Mouse (Mus musculus) Patski (cell line): ENCODE results near the gene Alox5ap. TPM values are rescaled to one million over a fixed set of nuclear protein-coding genes. Genes with fewer than 3 reads are reported as not detected.
A peak's percentile ranks its signal among the peaks of the same experiment; 100 is the strongest.

Source experiments
- ATAC-seq: fragments of 100-300 bp; one replicate; pipeline ENCODE4 v1.8.0; 2021
- CTCF ChIA-PET: fragments of 350-600 bp; sonication (Branson Sonifier 250); formaldehyde crosslinking; loops from one replicate; lab custom pipeline; 2022; ENCODE audit warnings: inconsistent platforms; lab: Charles Lee
- POLR2A ChIA-PET: fragments of 350-600 bp; sonication (Branson Sonifier 250); formaldehyde crosslinking; loops from one replicate; lab custom pipeline; 2022; ENCODE audit warnings: antibody characterized with exemption, inconsistent platforms; lab: Charles Lee
- DNase-seq: peaks from one replicate; pipeline ENCODE4 v3.0.0-alpha.2; 2011; ENCODE audit warnings: low read depth, low spot score
- H3K27me3 ChIP-seq: fragments of 371-371 bp; one replicate; pipeline ENCODE4 v1.5.1; 2021
- CTCF ChIP-seq: fragments of 100-300 bp; IDR thresholded peaks from one replicate; pipeline ENCODE4 v1.5.1; 2021
- in situ Hi-C: fragments of 300-500 bp; cut with MboI; formaldehyde crosslinking; loops from 3 replicates; pipeline ENCODE4 v1.11.1; 2018; ENCODE audit warnings: low pct_unique_long_range_greater_than_20kb, mixed read lengths
- polyA plus RNA-seq: library from polyadenylated mRNA; unstranded; gene quantifications from one replicate; pipeline ENCODE4 v1.2.3, GENCODE M21; 2021

The Alox5ap gene
- polyA plus RNA-seq, 1 experiment from 2014 or later, result 0.64 TPM

- DNase-seq (no peak), ATAC-seq (no peak)
- POLR2A ChIA-PET, result interaction anchor here (0.6 kb wide), 1 partner anchor 159 kb away, joined by 5 read pairs; no protein-coding TSS in a partner anchor
- CTCF ChIA-PET, result no interaction called here
- in situ Hi-C loops, result no loop called here
- no peak for TF ChIP-seq CTCF
- H3K27me3 ChIP-seq, result no peaks in the 10 kb centered on the region
Observed at GRCm38 (mm10) chr5:149259093-149259492, 5.5 kb upstream of the Alox5ap start.

- DNase-seq (no peak), ATAC-seq (no peak)
- CTCF ChIA-PET, result interaction anchor here (1.0 kb wide), 1 partner anchor 10 kb away, joined by 3 read pairs; no protein-coding TSS in a partner anchor
- no peaks in the 10 kb centered on the region for H3K27me3 ChIP-seq
- no peak for TF ChIP-seq CTCF
- POLR2A ChIA-PET, result no interaction called here
- in situ Hi-C loops, result no loop called here
Observed at GRCm38 (mm10) chr5:149261449-149261848, 3.1 kb upstream of the Alox5ap start.

- DNase-seq (no peak), ATAC-seq (no peak)
- ChIA-PET POLR2A (no interaction called here), CTCF (interaction anchor here (1.0 kb wide), 1 partner anchor 11 kb away, joined by 3 read pairs; no protein-coding TSS in a partner anchor)
- H3K27me3 ChIP-seq, result no peaks in the 10 kb centered on the region
- in situ Hi-C loops, result no loop called here
- TF ChIP-seq CTCF, result no peak
Observed at GRCm38 (mm10) chr5:149261866-149262265, 2.7 kb upstream of the Alox5ap start.

- DNase-seq (no peak), ATAC-seq (no peak)
- ChIA-PET CTCF (no interaction called here), POLR2A (no interaction called here)
- in situ Hi-C loops, result no loop called here
- no peaks in the 10 kb centered on the region for H3K27me3 ChIP-seq
- no peak for TF ChIP-seq CTCF
Observed at GRCm38 (mm10) chr5:149264878-149265279, 312 bp downstream of the Alox5ap start.

GRCm38 (mm10) chr5:149266761-149267221, 2.2 kb downstream of the Alox5ap start:
- ATAC-seq, result no peak
- H3K27me3 ChIP-seq, result no peaks in the 10 kb centered on the region
- no peak for TF ChIP-seq CTCF
- ChIA-PET POLR2A (no interaction called here), CTCF (no interaction called here)
- in situ Hi-C loops, result no loop called here
- no peak for DNase-seq

GRCm38 (mm10) chr5:149267493-149267892, 2.9 kb downstream of the Alox5ap start:
- peak; percentile 36 for ATAC-seq
- ChIA-PET POLR2A (no interaction called here), CTCF (interaction anchor here (3.1 kb wide), 1 partner anchor 12 kb away, joined by 9 read pairs; no protein-coding TSS in a partner anchor)
- peak; percentile 17 for DNase-seq
- TF ChIP-seq CTCF, result no peak
- in situ Hi-C loops, result no loop called here
- no peaks in the 10 kb centered on the region for H3K27me3 ChIP-seq

GRCm38 (mm10) chr5:149271291-149271690, 6.7 kb downstream of the Alox5ap start:
- DNase-seq (no peak), ATAC-seq (no peak)
- TF ChIP-seq CTCF, result no peak
- in situ Hi-C loops, result loop anchor here (5.0 kb wide), 1 partner anchor 66 kb away; no protein-coding TSS in a partner anchor
- POLR2A ChIA-PET, result no interaction called here
- CTCF ChIA-PET, result interaction anchor here (0.8 to 1.3 kb wide), 2 partner anchors 13 to 17 kb away, joined by 3 to 4 read pairs; no protein-coding TSS in a partner anchor
- no peaks in the 10 kb centered on the region for H3K27me3 ChIP-seq

- CTCF ChIA-PET, result no interaction called here
- in situ Hi-C loops, result loop anchor here (5.0 kb wide), 1 partner anchor 65 kb away; no protein-coding TSS in a partner anchor
- POLR2A ChIA-PET, result no interaction called here
- H3K27me3 ChIP-seq, result no peaks in the 10 kb centered on the region
- ATAC-seq (no peak), DNase-seq (no peak)
- no peak for TF ChIP-seq CTCF
Observed at GRCm38 (mm10) chr5:149272535-149272934, 8.0 kb downstream of the Alox5ap start.

GRCm38 (mm10) chr5:149274390-149275104, 10.0 kb downstream of the Alox5ap start:
- no peak for TF ChIP-seq CTCF
- CTCF ChIA-PET, result no interaction called here
- POLR2A ChIA-PET, result no interaction called here
- ATAC-seq (no peak), DNase-seq (no peak)
- no peaks in the 10 kb centered on the region for H3K27me3 ChIP-seq
- in situ Hi-C loops, result loop anchor here (5.0 kb wide), 1 partner anchor 63 kb away; no protein-coding TSS in a partner anchor

GRCm38 (mm10) chr5:149275105-149275494, 10.5 kb downstream of the Alox5ap start:
- ChIA-PET CTCF (interaction anchor here (0.6 to 1.5 kb wide), 3 partner anchors 14 to 198 kb away, joined by 3 to 4 read pairs (median 3); no protein-coding TSS in a partner anchor), POLR2A (no interaction called here)
- DNase-seq, result no peak
- in situ Hi-C loops, result no loop called here
- no peak for ATAC-seq
- no peaks in the 10 kb centered on the region for H3K27me3 ChIP-seq
- peak; percentile 51 for TF ChIP-seq CTCF

GRCm38 (mm10) chr5:149277529-149277928, 13.0 kb downstream of the Alox5ap start:
- CTCF ChIA-PET, result no interaction called here
- ATAC-seq (no peak), DNase-seq (no peak)
- in situ Hi-C loops, result no loop called here
- H3K27me3 ChIP-seq, result no peaks in the 10 kb centered on the region
- POLR2A ChIA-PET, result no interaction called here
- TF ChIP-seq CTCF, result no peak
